Mouse (Mus musculus) liver, postnatal 0 days (tissue): Measurements from ENCODE around the gene Tox2. TPM values are rescaled to one million over a fixed set of nuclear protein-coding genes. Genes with fewer than 3 reads are reported as not detected.

ENCODE experiments used
- ATAC-seq: fragments of 200-750 bp; cut with Nextera tagmentation; 2 replicates; pipeline ENCODE4 v1.8.0; 2017; ENCODE audit warnings: mild to moderate bottlenecking, moderate library complexity
- DNase-seq: peaks from one replicate; pipeline ENCODE4 v3.0.0-alpha.2; 2016
- H3K27ac ChIP-seq: fragments of 300-500 bp; sonication (generic); 2 replicates; pipeline ENCODE4 v1.5.1; 2014; ENCODE audit warnings: antibody characterized with exemption, moderate library complexity, mild to moderate bottlenecking, low read depth
- H3K27me3 ChIP-seq: fragments of 300-500 bp; sonication (generic); 2 replicates; pipeline ENCODE4 v1.6.1; 2014; ENCODE audit warnings: low read length, control low read depth, mixed read lengths; ENCODE audit not compliant: insufficient read depth
- H3K36me3 ChIP-seq: fragments of 300-500 bp; sonication (generic); replicated peaks from 2 replicates; pipeline ENCODE4 v1.6.1; 2014; ENCODE audit warnings: mild to moderate bottlenecking, control low read depth, low read length, moderate library complexity, mixed read lengths; ENCODE audit not compliant: insufficient read depth
- H3K4me1 ChIP-seq: fragments of 300-500 bp; sonication (generic); 2 replicates; pipeline ENCODE4 v1.6.1; 2014; ENCODE audit warnings: antibody characterized with exemption, mild to moderate bottlenecking, control low read depth; ENCODE audit not compliant: insufficient read depth
- H3K4me2 ChIP-seq: fragments of 300-500 bp; sonication (generic); 2 replicates; pipeline ENCODE4 v1.6.1; 2014; ENCODE audit warnings: low read depth, mild to moderate bottlenecking, low read length, moderate library complexity, mixed read lengths
- H3K4me3 ChIP-seq: fragments of 300-500 bp; sonication (generic); 2 replicates; pipeline ENCODE4 v1.5.1; 2014; ENCODE audit warnings: low read depth, low read length
- H3K9ac ChIP-seq: fragments of 300-500 bp; sonication (generic); replicated peaks from 2 replicates; pipeline ENCODE4 v1.6.1; 2014; ENCODE audit warnings: mild to moderate bottlenecking, moderate library complexity
- H3K9me3 ChIP-seq: fragments of 300-500 bp; sonication (generic); 2 replicates; pipeline ENCODE4 v1.6.1; 2016; ENCODE audit warnings: mild to moderate bottlenecking, control low read depth, low read length, mixed read lengths
- CTCF ChIP-seq: sonication (generic); IDR thresholded peaks from 2 replicates; pipeline ENCODE4 v1.5.1; 2016; ENCODE audit warnings: antibody characterized with exemption, low read depth
- EP300 ChIP-seq: IDR thresholded peaks from 2 replicates; pipeline ENCODE4 v1.6.1; 2016; ENCODE audit warnings: antibody characterized with exemption, low read depth, mild to moderate bottlenecking
- WGBS: fragments of 180-500 bp; shearing (Covaris S2); extraction: QIAGEN DNeasy Blood & Tissue Kit; methylation state at CpG from one replicate; pipeline ENCODE4 v1.1.7; 2014; ENCODE audit not compliant: insufficient replicate concordance; 5-methylcytosine and 5-hydroxymethylcytosine counted together
- polyA plus RNA-seq: library from polyadenylated mRNA; unstranded; fragments of >200 nt; fragmentation: Nextera tagmentation; extraction: Ambion mirVana; gene quantifications from 2 replicates; pipeline ENCODE4 v1.2.1, GENCODE M21; 2015

The Tox2 gene
- polyA plus RNA-seq, 1 experiment from 2014 or later = 0.38 TPM

DNA sequence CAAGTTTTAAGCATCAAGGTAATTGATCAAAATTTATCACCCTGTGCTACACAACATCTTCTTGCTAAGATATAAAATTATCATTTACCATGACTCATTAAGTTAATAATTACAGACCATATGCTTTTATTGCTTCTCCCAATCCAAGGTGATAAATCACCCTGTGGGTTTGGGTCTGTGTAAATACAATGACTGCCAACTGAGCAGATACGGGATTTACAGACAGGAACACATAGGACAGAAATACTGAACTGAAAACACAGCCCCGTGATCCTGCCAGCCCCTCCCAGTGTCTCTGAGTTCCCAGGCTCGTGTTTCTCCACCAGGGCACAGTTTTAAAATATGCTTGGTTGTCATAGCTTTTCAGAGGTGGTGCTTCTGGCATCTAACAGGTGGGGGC, 10.2 kb downstream of the Tox2 start:
- H3K9ac ChIP-seq = no peak overlapping the region
- no peak overlapping the region for H3K4me2 ChIP-seq
- no peaks in the 10 kb centered on the region for H3K9me3 ChIP-seq
- WGBS = 22% methylated on average over 3 of the region's 3 CpGs
- H3K27ac ChIP-seq = no peak overlapping the region
- no peaks in the 10 kb centered on the region for H3K4me1 ChIP-seq
- ATAC-seq (no peak), DNase-seq (no peak)
- no peaks in the 10 kb centered on the region; the same call in 1 of the 2 replicates for H3K27me3 ChIP-seq
- H3K36me3 ChIP-seq = no peaks in the 10 kb centered on the region
- H3K4me3 ChIP-seq = no peak overlapping the region
- no peak for TF ChIP-seq CTCF
- TF ChIP-seq EP300 = no peak

DNA sequence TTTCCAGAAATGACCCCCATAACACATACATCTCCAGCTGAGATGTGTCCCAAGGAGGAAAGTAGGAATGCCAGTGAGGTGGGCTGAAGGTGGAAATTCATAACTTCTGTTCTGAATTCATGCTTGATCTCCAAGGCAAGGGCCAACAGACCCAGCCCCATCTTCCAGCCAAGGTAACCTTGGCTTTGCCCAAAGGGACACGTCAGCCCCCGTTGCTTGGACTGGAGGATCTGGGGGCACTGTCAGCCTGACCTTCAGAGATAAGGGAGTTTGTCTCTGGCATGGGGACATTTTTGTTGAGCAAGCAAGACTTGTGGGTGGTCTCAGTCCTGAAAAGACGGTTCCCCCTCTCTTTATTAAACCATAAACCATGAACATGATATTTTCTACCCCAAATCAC, 15.2 kb downstream of the Tox2 start:
- WGBS = 24% methylated on average over 3 of the region's 3 CpGs
- ATAC-seq (no peak), DNase-seq (no peak)
- TF ChIP-seq CTCF (no peak), EP300 (no peak)
- H3K4me2 ChIP-seq = no peak overlapping the region
- no peaks in the 10 kb centered on the region for H3K36me3 ChIP-seq
- no peaks in the 10 kb centered on the region for H3K27me3 ChIP-seq
- no peak overlapping the region for H3K4me3 ChIP-seq
- H3K27ac ChIP-seq = no peak overlapping the region
- no peaks in the 10 kb centered on the region for H3K9me3 ChIP-seq
- no peaks in the 10 kb centered on the region for H3K4me1 ChIP-seq
- no peak overlapping the region for H3K9ac ChIP-seq

GRCm38 (mm10) chr2:163218571-163218970, 15.6 kb downstream of the Tox2 start:
- TF ChIP-seq EP300 = no peak
- no peak for TF ChIP-seq CTCF
- no peak overlapping the region for H3K9ac ChIP-seq
- 71% methylated on average over 7 of the region's 7 CpGs for WGBS
- no peaks in the 10 kb centered on the region for H3K36me3 ChIP-seq
- H3K4me1 ChIP-seq = no peaks in the 10 kb centered on the region
- no peaks in the 10 kb centered on the region for H3K9me3 ChIP-seq
- ATAC-seq = no peak
- DNase-seq = no peak
- no peaks in the 10 kb centered on the region for H3K27me3 ChIP-seq
- H3K4me3 ChIP-seq = no peak overlapping the region
- no peak overlapping the region for H3K4me2 ChIP-seq
- no peak overlapping the region for H3K27ac ChIP-seq

- H3K27me3 ChIP-seq = no peaks in the 10 kb centered on the region
- no peak overlapping the region for H3K9ac ChIP-seq
- WGBS = 60% methylated on average over 5 of the region's 5 CpGs
- H3K4me1 ChIP-seq = no peaks in the 10 kb centered on the region
- no peak overlapping the region for H3K4me2 ChIP-seq
- no peak overlapping the region for H3K4me3 ChIP-seq
- H3K36me3 ChIP-seq = no peaks in the 10 kb centered on the region
- DNase-seq (no peak), ATAC-seq (no peak)
- H3K27ac ChIP-seq = no peak overlapping the region
- H3K9me3 ChIP-seq = no peaks in the 10 kb centered on the region
- TF ChIP-seq EP300 = no peak
- TF ChIP-seq CTCF = no peak
These were observed 16.5 kb downstream of the Tox2 start for GRCm38 (mm10) chr2:163219447-163219846.

DNA sequence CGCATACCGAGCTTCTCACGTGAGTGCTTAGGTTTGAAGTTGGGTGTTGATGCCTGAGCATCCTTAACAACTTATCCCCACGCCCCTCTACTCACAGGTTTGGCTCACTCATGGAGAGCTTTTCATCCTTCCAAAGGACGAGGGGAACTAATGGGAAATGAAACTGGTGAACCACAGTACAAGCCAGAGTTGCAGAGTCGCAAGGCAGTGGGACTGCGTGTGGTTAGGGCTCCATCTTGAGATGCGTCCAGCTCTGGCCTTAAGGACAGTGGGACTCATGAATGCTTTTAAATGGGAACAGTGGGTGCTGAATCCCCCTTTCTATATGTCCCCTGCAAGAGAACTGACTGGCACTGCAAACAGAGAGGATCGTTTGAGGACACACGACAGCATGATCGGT, 17.8 kb downstream of the Tox2 start:
- Histone ChIP-seq H3K4me1 (no peaks in the 10 kb centered on the region), H3K27me3 (no peaks in the 10 kb centered on the region), H3K9ac (no peak overlapping the region), H3K36me3 (no peaks in the 10 kb centered on the region), H3K4me2 (no peak overlapping the region), H3K27ac (no peak overlapping the region), H3K4me3 (no peak overlapping the region), H3K9me3 (no peaks in the 10 kb centered on the region)
- ATAC-seq = no peak
- DNase-seq = no peak
- WGBS = 79% methylated on average over 11 of the region's 11 CpGs
- TF ChIP-seq EP300 (no peak), CTCF (no peak)

DNA sequence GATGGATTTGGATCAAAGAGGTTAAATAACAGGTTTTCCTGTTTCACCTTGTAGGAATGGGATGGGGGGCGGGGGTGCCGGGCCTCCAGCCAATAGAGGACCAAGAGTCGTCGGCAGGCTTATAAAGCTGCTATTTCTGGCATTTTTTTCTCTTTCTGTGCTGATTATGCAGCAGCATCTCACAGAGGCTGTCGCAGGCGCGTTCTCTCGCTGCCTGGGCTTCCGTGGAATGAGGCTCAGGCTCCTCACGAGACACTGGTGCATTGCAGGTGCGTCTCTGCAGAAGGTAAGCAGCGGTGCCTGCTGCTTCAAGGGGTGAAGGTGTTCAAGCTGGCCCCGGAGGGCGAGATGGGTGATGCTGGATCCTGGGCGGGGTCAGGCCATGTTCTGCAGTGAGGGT, 22.4 kb downstream of the Tox2 start:
- no peaks in the 10 kb centered on the region for H3K9me3 ChIP-seq
- no peak overlapping the region for H3K27ac ChIP-seq
- no peaks in the 10 kb centered on the region for H3K36me3 ChIP-seq
- H3K4me1 ChIP-seq = no peaks in the 10 kb centered on the region
- DNase-seq (no peak), ATAC-seq (no peak)
- WGBS = 77% methylated on average over 15 of the region's 15 CpGs
- no peak overlapping the region for H3K4me3 ChIP-seq
- H3K4me2 ChIP-seq = no peak overlapping the region
- TF ChIP-seq CTCF (no peak), EP300 (no peak)
- H3K27me3 ChIP-seq = 0 out of 2 replicates have a peak, but pooled peaks cover 2% of the 10 kb centered on the region
- H3K9ac ChIP-seq = no peak overlapping the region

DNA sequence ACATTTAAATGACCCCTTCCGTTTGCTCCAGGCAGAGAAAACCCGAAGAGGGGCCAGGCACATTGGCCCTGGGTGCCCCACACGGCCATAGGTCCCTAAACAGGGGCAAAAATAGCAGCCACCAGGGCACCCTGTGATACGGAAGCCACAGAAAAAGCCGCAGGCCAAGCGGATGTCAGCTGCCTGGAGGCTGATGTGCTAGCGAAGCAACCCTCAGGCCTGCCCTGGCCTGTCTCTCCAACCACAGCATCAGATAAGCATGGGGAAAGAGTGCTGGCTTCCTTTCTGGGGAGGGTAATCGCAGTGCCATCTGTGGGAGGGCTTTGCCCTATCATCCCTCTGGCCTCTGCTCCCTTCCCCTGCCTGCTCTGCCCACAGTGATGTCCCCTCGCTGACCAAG, 26.1 kb downstream of the Tox2 start:
- Histone ChIP-seq H3K27ac (no peak overlapping the region), H3K36me3 (no peaks in the 10 kb centered on the region), H3K4me2 (no peak overlapping the region), H3K9me3 (no peaks in the 10 kb centered on the region), H3K27me3 (peaks cover 2% of the 10 kb centered on the region; the same call in 1 of the 2 replicates), H3K4me1 (peaks cover 3% of the 10 kb centered on the region), H3K4me3 (no peak overlapping the region), H3K9ac (no peak overlapping the region)
- ATAC-seq (peak; percentile 75), DNase-seq (peak; percentile 45)
- no peak for TF ChIP-seq EP300
- 26% methylated on average over 9 of the region's 9 CpGs for WGBS
